Mouse (Mus musculus): ENCODE data around the gene Acbd3. TPM values are rescaled to one million over a fixed set of nuclear protein-coding genes. Genes with fewer than 3 reads are reported as not detected.
A peak's percentile ranks its signal among the peaks of the same experiment; 100 is the strongest.

The Acbd3 gene
- total and polyA plus RNA-seq, 3 experiments = 14.5 to 23.5 (median 22.4) TPM

DNA sequence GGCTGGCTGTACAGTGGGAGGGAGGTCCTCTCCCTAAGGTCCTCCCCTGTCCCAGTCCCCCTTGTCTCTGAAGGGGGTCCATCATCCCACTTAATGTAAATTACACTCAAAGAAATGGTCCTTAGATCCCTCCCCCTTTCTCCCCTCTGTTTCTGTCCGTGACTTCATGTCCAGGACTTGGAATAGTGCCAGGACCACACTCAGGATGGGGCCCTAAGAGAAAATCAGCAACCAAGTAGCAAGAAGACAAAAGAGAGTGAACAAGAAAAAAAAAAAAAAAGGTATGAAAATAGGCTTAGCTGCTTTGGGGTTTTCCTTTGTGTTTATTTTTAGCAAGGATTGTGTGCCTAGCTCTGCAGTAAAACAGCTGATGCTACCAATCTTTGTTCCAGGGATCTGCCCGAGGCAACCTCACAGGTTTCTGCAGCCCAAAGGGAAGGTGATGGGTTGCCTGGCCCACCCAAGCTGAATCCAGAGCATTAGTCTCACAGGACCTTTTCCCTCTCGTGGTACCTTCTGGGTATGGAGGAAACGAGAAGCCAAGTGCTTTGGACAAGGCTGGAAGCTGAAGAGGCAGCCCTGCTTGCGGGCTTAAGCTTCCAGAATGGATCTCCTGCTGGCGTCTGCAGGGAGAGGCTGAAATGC lies 50.1 kb downstream of the Acbd3 start:
- Histone ChIP-seq H3K4me2 (ENCODE audit: insufficient read depth, low read depth, poor library complexity, severe bottlenecking) (no peak overlapping the region), H3K4me1 (ENCODE audit: control insufficient read depth in 1 of 2, insufficient read depth in 2 of 2) (peaks cover 11 to 15% of the 10 kb centered on the region in 2 experiments), H3K36me3 (replicated peaks in 1 of 2; ENCODE audit: control insufficient read depth in 1 of 2, insufficient read depth in 1 of 2, low read length in 1 of 2) (no peaks in the 10 kb centered on the region), H3K79me2 (replicated peaks; ENCODE audit: control insufficient read depth, extremely low read depth, insufficient read depth, poor library complexity, severe bottlenecking) (no peaks in the 10 kb centered on the region), H3K9ac (ENCODE audit: insufficient read depth, low read depth) (no peak overlapping the region), H3K27ac (ENCODE audit: insufficient read depth, low read depth) (no peak overlapping the region), H3K9me3 (replicated peaks; ENCODE audit: low read length) (peaks cover 31% of the 10 kb centered on the region), H3K27me3 (replicated peaks) (no peaks in the 10 kb centered on the region), H3K4me3 (replicated peaks in 1 of 3; ENCODE audit: low read depth in 2 of 3, low read length in 2 of 3, poor library complexity in 1 of 3) (no peak overlapping the region)
- in situ Hi-C loops (cut with MboI; ENCODE audit: low pct_ligation_motif_present, low pct_unique_long_range_greater_than_20kb, low sequenced_read_pairs) (no loop called here), dilution Hi-C loops (cut with MboI; ENCODE audit: extremely low pct_ligation_motif_present, extremely low pct_unique_long_range_greater_than_20kb, low sequenced_read_pairs) (no loop called here)
- TF ChIP-seq ELF1 (IDR thresholded peaks at IDR 0.05; ENCODE audit: low read depth, low read length) (no peak), KAT2A (IDR thresholded peaks at IDR 0.05; ENCODE audit: insufficient replicate concordance, low read length) (no peak), ZC3H11A (IDR thresholded peaks at IDR 0.05; ENCODE audit: low read depth, low read length) (no peak), RAD21 (IDR thresholded peaks at IDR 0.05; ENCODE audit: low read depth, low read length) (no peak), MAX (IDR thresholded peaks at IDR 0.05; ENCODE audit: low read length) (no peak), MYC (IDR thresholded peaks at IDR 0.05; ENCODE audit: low read depth, low read length) (no peak), POLR2AphosphoS2 (IDR thresholded peaks at IDR 0.05; ENCODE audit: low read depth, low read length) (no peak), EP300 (IDR thresholded peaks at IDR 0.05; ENCODE audit: low read length) (no peak), GABPA (IDR thresholded peaks at IDR 0.05; ENCODE audit: insufficient replicate concordance, low read depth, low read length) (no peak), USF2 (conservative IDR thresholded peaks at IDR 0.05; ENCODE audit: low read depth, low read length) (no peak), CHD1 (IDR thresholded peaks at IDR 0.05; ENCODE audit: low read depth, low read length) (no peak), MAFK (IDR thresholded peaks at IDR 0.05; ENCODE audit: insufficient replicate concordance, low read length) (no peak), CTCF (conservative IDR thresholded peaks at IDR 0.05 in 1 of 2, IDR thresholded peaks at IDR 0.05 in 1 of 2; ENCODE audit: low read depth in 2 of 2, low read length in 2 of 2) (no peak), ZNF384 (IDR thresholded peaks at IDR 0.05; ENCODE audit: low read depth, low read length) (peak; percentile 74), USF1 (IDR thresholded peaks at IDR 0.05; ENCODE audit: low read depth, low read length) (no peak), MEF2A (IDR thresholded peaks at IDR 0.05; ENCODE audit: borderline replicate concordance, low read depth, low read length) (peak; percentile 60; the same call in 1 of the 2 replicates), JUN (IDR thresholded peaks at IDR 0.05; ENCODE audit: insufficient read depth, low read depth, low read length) (no peak), SIN3A (IDR thresholded peaks at IDR 0.05; ENCODE audit: low read length) (no peak)
- no peak for DNase-seq (ENCODE audit: extremely low read depth)

DNA sequence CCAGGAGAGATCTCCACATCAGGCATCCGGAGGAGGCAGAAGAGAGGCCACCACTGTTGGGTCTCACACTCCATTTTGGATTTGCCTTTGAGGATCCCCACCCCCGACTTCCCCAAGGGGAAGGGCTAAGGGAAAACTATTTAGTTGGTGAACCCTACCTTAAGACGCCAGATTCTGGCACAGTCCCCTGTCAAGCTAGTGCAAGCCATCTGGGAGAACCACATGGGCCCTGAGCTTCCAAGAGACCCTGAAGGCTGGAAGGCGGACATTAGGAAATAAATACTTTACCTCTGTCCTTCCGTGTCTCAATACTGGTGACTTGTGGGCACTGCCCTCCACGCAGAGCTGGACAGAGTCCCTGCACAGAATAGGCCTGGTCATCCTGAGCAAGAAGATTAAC lies 50.7 kb downstream of the Acbd3 start:
- no peak overlapping the region for H3K9ac ChIP-seq (ENCODE audit: insufficient read depth, low read depth)
- H3K27ac ChIP-seq (ENCODE audit: insufficient read depth, low read depth) = no peak overlapping the region
- H3K4me1 ChIP-seq (ENCODE audit: control insufficient read depth in 1 of 2, insufficient read depth in 2 of 2) = peaks cover 11 to 15% of the 10 kb centered on the region in 2 experiments
- in situ Hi-C loops (cut with MboI; ENCODE audit: low pct_ligation_motif_present, low pct_unique_long_range_greater_than_20kb, low sequenced_read_pairs) = no loop called here
- DNase-seq (ENCODE audit: extremely low read depth) = no peak
- H3K27me3 ChIP-seq (replicated peaks) = no peaks in the 10 kb centered on the region
- H3K36me3 ChIP-seq (replicated peaks in 1 of 2; ENCODE audit: control insufficient read depth in 1 of 2, insufficient read depth in 1 of 2, low read length in 1 of 2) = no peaks in the 10 kb centered on the region
- no peak overlapping the region for H3K4me3 ChIP-seq (replicated peaks in 1 of 3; ENCODE audit: low read depth in 2 of 3, low read length in 2 of 3, poor library complexity in 1 of 3)
- dilution Hi-C loops (cut with MboI; ENCODE audit: extremely low pct_ligation_motif_present, extremely low pct_unique_long_range_greater_than_20kb, low sequenced_read_pairs) = no loop called here
- H3K9me3 ChIP-seq (replicated peaks; ENCODE audit: low read length) = peaks cover 31% of the 10 kb centered on the region
- H3K4me2 ChIP-seq (ENCODE audit: insufficient read depth, low read depth, poor library complexity, severe bottlenecking) = no peak overlapping the region
- no peaks in the 10 kb centered on the region for H3K79me2 ChIP-seq (replicated peaks; ENCODE audit: control insufficient read depth, extremely low read depth, insufficient read depth, poor library complexity, severe bottlenecking)
- TF ChIP-seq ZKSCAN1 (IDR thresholded peaks at IDR 0.05; ENCODE audit: borderline replicate concordance, low read depth, low read length) = no peak
- no peak for TF ChIP-seq CTCF (conservative IDR thresholded peaks at IDR 0.05 in 1 of 2, IDR thresholded peaks at IDR 0.05 in 1 of 2; ENCODE audit: low read depth in 2 of 2, low read length in 2 of 2)
- no peak for TF ChIP-seq CHD2 (IDR thresholded peaks at IDR 0.05; ENCODE audit: low read length)
- no peak for TF ChIP-seq EP300 (IDR thresholded peaks at IDR 0.05; ENCODE audit: low read length)
- no peak for TF ChIP-seq POLR2AphosphoS2 (IDR thresholded peaks at IDR 0.05; ENCODE audit: low read depth, low read length)
- TF ChIP-seq HCFC1 (IDR thresholded peaks at IDR 0.05; ENCODE audit: low read depth, low read length) = no peak
